Mouse (Mus musculus): Measurements from ENCODE around the gene 5730522E02Rik. TPM values are rescaled to one million over a fixed set of nuclear protein-coding genes. Genes with fewer than 3 reads are reported as not detected.

The 5730522E02Rik gene
- total RNA-seq, 2 experiments from 2014 or later, result not detected

DNA sequence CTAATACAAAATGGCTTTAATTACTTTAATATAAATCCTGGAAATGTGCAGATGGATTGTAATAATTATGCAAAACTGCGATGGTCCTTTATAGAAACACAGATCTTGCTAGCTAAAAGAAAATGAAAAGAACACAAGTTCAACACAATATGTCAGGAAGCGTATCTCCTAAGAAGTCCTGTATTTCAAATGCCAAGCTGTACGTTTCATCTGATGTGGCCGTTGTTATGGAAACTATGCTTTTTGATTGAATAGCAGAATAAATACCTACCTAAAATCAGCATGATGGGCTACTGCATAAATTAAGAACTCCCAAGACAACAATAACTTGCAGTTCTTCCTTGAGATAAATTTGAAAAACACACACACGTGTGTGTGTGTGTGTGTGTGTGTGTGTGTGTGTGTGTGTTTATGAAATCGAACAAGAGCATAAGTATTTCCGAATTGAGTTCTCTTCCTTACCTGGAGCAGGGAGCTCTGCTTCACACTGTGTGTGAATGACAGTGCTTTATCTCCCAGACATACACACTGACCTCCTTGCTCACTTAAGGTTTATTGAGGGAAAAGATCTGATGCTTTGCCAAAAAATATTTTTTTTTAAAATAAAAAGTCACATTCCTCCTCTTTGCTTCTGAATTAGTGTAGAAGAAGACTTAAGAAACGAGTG, 149.0 kb downstream of the 5730522E02Rik start:
- ATAC-seq (replicated peaks; ENCODE audit: poor library complexity, severe bottlenecking), result no peak

DNA sequence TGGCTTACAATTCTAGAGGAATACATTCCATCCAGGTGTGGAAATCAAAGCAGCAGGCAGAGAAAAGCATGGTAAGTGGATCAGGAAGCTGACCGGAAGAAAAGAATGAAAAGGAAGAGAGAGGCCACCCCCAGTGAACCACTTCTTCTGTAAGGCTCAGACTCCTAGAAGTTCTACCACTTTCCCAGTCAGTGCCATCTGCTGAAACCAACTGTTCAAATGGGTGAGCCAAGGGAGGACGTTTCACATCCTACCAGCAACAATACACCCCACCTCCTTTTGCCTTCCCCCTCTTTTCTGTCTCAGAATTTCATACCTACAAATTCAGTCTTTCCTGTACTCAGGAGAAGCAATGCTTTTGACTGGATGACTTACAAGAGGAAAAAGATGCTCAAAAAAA, 197.0 kb downstream of the 5730522E02Rik start:
- no peak for ATAC-seq (replicated peaks; ENCODE audit: poor library complexity, severe bottlenecking)

- no peak for ATAC-seq (replicated peaks; ENCODE audit: poor library complexity, severe bottlenecking)
Observed at GRCm38 (mm10) chr11:26004018-26004417, 206.5 kb downstream of the 5730522E02Rik start.

- no peak for ATAC-seq (replicated peaks; ENCODE audit: poor library complexity, severe bottlenecking)
Observed at GRCm38 (mm10) chr11:25999738-26000137, 210.8 kb downstream of the 5730522E02Rik start.

GRCm38 (mm10) chr11:25997469-25997868, 213.1 kb downstream of the 5730522E02Rik start:
- ATAC-seq (replicated peaks; ENCODE audit: poor library complexity, severe bottlenecking), result no peak

DNA sequence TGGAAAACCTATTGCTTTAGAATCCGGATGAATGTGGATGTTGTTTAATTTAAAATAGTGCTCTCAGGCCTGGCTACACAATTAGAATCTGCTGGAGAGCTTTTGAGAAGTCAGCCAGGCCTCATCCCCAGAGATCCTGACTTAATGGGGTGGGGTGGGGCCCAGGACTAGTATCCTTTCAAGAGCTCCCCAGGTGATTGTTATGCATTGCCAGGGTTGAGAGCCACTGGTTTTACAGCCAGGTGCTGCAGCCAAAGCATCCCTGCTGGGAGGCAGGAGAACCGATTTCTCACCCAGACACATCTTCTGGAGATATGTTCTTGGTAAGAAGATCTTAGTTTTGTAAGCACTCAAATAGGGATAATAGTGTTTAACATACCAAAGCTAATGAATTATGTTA, 216.4 kb downstream of the 5730522E02Rik start:
- ATAC-seq (replicated peaks; ENCODE audit: poor library complexity, severe bottlenecking), result no peak

- no peak for ATAC-seq (replicated peaks; ENCODE audit: poor library complexity, severe bottlenecking)
Observed at GRCm38 (mm10) chr11:25992216-25992615, 218.3 kb downstream of the 5730522E02Rik start.

DNA sequence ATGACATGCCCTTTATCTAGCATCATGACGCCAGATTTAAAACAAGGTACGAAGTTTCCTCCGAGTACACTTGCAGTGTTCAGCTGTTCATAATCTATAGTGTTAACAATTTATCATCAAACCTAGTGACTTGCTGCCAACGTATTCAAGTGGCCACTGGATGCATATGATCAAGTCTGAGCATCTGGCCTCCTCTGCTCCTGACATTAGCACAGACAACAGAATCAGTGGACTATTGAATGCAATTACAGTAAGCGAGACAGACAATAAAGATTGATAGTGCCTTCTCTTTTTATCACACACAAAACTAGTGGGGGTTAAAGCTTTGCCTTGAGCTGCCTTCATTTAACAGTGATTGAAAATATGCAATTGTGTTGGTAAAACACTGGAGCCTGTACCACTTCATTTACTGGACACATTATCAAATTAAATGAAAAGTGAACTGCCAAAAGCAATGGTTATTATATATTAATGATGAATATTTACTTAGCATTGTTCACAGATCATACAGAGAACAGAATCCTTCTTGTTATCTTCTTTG, 231.8 kb downstream of the 5730522E02Rik start:
- no peak for ATAC-seq (replicated peaks; ENCODE audit: poor library complexity, severe bottlenecking)

GRCm38 (mm10) chr11:25941504-25941903, 269.1 kb downstream of the 5730522E02Rik start:
- ATAC-seq (replicated peaks; ENCODE audit: poor library complexity, severe bottlenecking), result no peak

- ATAC-seq (replicated peaks; ENCODE audit: poor library complexity, severe bottlenecking), result no peak
Observed at GRCm38 (mm10) chr11:25940716-25941294, 269.8 kb downstream of the 5730522E02Rik start.

- no peak for ATAC-seq (replicated peaks; ENCODE audit: poor library complexity, severe bottlenecking)
Observed at GRCm38 (mm10) chr11:25926267-25926666, 284.3 kb downstream of the 5730522E02Rik start.

DNA sequence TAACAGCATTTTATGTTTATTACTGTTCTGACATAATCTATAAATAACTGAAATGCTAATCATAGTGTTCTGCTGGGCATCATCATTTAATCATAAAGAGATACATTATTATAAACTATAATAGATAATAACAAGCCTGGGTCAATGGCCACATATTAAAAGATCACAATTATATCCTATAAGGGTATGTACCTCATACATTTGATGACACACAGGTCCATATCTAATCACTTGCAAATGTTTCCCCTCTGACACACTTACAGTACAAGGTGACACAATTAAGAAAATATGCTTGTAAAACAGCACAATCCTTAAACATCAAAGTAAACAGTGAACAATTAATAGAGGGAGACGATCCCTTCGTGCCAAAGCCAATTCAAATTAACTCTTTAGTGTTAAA, 308.2 kb downstream of the 5730522E02Rik start:
- no peak for ATAC-seq (replicated peaks; ENCODE audit: poor library complexity, severe bottlenecking)

GRCm38 (mm10) chr11:25901666-25902065, 308.9 kb downstream of the 5730522E02Rik start:
- ATAC-seq (replicated peaks; ENCODE audit: poor library complexity, severe bottlenecking), result no peak

DNA sequence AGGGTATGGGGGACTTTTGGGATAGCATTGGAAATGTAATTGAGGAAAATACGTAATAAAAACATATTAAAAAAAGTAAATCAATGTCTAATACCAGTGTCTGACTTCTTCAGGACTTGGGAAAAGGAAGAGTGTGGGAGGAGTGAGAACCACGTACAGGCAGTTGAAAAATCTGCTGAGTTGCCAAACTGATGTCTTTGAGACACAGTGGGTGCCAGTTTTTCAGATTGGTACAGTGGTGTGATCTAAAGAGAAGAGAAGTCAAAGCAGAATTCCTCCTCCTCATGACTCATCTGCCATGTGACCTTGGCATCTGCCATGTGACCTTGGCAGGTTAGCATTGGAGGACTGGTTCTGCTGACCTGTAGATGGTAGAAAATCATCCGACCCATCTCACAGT, 316.7 kb downstream of the 5730522E02Rik start:
- no peak for ATAC-seq (replicated peaks; ENCODE audit: poor library complexity, severe bottlenecking)

- ATAC-seq (replicated peaks; ENCODE audit: poor library complexity, severe bottlenecking), result no peak
Observed at GRCm38 (mm10) chr11:25872983-25873382, 337.6 kb downstream of the 5730522E02Rik start.

DNA sequence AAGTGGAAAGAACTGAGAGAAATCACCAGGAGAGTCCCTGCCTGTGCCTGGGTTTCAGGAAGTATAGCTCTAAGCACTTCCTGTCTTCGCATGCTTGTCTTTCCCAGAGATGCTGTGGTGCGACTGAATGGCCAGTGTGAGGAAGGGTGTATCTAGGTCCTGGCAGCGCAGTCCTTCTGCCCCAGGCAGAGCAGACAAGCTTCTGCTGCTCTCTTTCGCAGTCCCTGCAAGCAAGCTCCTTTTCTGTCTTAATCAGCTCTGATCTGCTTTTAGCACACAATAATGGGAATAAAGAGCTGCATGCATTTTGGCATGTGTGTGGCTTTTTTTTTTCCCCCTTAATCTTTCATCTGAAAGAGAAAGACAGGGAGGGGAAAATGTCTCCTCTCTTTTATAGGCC, 338.2 kb downstream of the 5730522E02Rik start:
- no peak for ATAC-seq (replicated peaks; ENCODE audit: poor library complexity, severe bottlenecking)

DNA sequence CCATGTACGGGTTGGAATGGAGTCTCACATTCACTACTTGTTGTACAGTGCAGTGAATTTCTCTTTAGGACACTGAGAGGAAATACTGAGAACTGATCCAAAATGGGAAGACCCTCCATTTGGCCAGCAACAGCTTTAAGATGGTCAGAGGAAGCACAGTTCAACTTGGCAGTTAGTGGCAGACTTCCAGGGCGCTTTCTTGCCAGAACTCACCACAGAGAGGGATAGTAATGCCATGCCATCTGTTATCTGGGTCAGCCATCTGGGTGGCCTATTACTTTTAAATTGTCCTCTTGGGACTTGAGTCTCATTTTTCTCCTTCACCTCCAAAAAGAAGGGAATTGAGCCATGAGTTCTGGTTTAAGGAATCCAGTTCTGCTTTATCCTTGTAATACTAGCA, 344.3 kb downstream of the 5730522E02Rik start:
- no peak for ATAC-seq (replicated peaks; ENCODE audit: poor library complexity, severe bottlenecking)

DNA sequence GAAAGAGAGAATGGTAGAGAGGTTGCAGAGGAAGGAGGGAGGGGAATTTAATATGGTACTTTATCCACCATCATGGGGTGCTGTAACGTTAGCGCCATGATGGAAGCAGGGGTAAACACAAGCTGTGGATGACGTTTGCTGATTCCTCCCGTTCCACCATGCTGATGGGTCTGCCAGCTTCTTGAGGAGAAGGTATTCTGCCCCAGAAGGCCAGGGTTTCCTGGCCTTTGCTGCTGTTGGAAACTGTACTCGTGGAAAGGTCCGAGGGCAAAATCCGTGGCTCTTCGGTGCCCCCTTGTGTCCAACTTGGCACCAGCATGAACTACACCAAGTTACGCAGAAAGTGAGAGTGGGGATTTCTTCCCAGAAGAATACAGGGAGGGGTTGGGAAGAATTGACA, 347.9 kb downstream of the 5730522E02Rik start:
- peak; percentile 94 for ATAC-seq (replicated peaks; ENCODE audit: poor library complexity, severe bottlenecking)

- ATAC-seq (replicated peaks; ENCODE audit: poor library complexity, severe bottlenecking), result no peak
Observed at GRCm38 (mm10) chr11:25856629-25857568, 353.7 kb downstream of the 5730522E02Rik start.

DNA sequence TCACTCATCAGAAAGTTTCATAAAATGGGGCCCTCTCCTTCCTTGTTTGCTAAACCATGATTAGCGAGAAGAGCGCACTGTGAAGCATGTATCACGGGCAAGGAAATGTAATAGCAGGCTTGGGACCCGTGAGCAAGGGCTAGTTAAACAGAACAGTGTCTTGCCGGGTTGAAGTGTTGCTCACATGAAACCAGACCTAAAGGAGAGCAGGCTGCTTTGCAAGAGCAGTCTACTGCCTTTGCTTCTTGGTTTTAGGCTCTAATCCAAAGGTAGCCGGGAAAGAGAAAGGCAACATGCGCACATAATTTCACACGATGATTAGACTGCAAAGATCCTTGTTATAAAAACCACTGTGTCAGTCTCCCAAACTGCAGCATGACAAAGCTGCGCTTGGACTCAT, 354.8 kb downstream of the 5730522E02Rik start:
- no peak for ATAC-seq (replicated peaks; ENCODE audit: poor library complexity, severe bottlenecking)

DNA sequence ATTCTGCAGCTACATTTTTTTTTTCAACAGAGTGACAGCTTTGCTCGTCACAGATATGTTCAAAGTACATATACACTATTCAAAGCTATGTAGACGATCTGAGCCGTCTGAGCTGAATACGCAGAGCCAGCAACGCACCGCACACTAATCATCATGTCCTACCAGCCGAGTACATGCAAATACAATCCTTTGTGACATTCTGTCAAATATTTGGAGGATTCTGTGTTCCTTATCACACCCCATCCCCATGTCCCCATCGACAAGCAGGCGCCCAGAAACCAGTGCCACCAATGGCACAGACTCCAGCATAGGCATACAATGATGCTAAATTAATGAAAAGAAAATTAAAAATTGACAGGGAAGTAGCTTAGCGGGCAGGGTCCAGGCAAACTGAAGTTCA, 356.3 kb downstream of the 5730522E02Rik start:
- ATAC-seq (replicated peaks; ENCODE audit: poor library complexity, severe bottlenecking), result no peak

Measured in granulocyte monocyte progenitor cell, adult 5-6 weeks (primary cell).